Mouse (Mus musculus) ES-CJ7 (cell line): ENCODE measurements around the gene Ap1b1.
A peak's percentile ranks its signal among the peaks of the same experiment; 100 is the strongest.

Experiments
- DNase-seq: peaks from one replicate; pipeline ENCODE4 v3.0.0; 2011; ENCODE audit warnings: low read depth, low spot score

The Ap1b1 gene

DNA sequence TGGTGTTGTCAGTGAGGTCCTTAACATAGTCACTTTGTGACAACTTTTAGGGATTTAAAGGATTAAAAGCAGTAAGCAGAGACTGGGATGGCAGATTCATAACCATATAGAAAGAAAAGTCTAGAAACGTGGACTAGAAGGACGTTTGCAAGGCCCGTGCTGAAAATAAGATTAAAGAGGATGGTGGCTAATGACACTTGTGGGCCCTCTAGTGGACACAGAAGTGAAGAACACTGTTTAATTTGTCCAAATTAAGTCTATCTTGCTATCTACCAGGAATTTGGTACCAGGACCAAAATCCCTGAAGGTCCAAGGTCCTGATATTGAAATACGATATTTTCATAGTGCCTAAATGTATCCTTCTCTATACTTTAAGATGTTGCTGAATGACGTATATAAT lies 2.4 kb upstream of the Ap1b1 start:
- peak; percentile 64 for DNase-seq

DNA sequence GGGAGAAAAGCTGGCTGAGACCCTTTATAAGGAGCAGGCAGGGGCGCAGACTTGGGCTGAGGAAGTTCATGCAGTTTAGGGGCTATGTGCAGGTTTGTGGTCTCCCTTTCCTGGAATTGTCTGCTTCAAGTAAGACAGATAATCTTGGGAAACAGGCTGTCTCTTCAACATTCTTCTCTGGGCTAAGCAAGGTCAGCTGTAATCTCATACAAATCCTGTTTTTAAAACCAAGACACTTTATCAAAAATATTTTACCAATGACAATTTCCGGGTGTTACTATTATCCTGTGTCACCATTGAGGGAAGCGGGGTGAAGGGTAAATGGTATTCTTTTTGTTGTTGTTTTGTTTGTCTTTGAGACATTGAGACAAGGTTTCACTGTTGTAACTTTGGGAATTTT lies 1.8 kb upstream of the Ap1b1 start:
- no peak for DNase-seq

DNA sequence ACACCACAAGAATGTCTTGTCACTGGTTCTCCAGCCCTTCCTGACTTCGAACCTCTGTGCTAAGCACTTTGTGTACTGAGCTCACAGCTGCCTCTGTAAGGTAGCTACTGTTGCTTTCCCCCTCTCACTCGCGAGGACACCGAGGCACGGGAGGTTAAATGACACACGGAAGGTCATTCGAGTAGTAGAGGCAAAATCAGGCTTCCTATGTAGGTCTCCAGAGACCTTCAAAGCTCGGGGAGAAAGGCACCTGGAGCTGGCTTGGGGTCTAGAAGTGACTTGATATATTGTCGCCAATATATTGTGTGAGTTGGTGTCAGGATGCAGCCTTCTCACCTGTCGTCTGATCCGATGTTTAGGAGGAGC lies 846 bp downstream of the Ap1b1 start:
- no peak for DNase-seq

DNA sequence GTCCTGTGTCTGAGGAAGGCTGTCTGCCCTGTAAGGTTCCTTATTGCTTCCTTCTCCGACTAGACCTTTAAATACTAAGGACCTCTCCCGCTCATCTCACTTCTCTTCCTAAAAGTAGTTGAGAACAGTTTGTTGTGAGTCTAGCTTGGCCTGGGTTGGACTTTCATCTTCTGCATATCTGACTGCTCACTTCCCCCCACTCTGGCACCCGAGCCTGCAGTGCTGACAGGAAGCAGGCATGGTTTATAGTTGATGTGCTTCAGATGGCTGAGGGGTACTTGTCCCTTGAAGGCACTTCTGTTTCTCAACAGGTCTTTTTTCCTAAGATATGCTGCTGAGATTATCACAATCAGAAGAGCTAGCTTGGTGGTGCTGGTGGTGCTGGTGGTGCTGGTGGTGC lies 2.6 kb downstream of the Ap1b1 start:
- no peak for DNase-seq

DNA sequence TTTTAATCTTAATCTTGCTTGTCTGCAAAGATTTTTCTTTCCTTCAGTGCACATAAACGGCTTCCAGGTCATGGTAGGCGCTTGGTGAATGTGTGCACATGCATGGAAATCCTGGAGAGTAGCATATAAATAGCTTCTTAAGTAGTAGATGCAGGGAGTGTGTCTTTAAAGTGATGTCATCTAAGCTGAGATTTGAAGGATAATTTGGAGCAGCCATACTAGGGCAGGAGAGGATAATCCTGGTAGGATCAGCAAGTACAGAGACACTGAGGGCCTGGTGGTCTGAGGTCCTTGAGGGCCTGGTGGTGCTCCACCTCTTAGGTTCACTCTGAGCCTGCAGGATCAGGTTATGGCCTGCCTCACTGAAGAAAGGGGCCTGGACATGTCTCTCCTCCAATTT lies 5.8 kb downstream of the Ap1b1 start:
- no peak for DNase-seq

DNA sequence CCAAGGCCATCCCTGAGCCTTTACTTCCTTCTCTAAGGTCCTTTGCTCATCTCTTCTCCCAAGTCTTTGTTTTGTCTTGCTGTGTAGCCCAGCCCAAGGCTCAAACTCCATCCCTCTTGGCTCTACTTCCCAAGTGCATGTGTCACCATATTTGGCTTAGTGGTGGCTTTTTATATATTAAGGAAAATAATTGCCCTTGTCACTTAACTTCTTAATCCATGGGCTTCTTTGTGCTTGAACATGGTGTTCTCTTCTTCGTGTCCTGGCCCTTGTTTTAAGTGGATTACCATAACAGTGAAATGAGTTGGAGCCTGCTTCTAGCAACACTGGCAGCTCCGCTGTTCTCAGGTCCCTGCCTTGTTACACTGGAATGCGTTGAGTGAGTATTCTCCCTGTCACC lies 9.1 kb downstream of the Ap1b1 start:
- DNase-seq, result no peak

DNA sequence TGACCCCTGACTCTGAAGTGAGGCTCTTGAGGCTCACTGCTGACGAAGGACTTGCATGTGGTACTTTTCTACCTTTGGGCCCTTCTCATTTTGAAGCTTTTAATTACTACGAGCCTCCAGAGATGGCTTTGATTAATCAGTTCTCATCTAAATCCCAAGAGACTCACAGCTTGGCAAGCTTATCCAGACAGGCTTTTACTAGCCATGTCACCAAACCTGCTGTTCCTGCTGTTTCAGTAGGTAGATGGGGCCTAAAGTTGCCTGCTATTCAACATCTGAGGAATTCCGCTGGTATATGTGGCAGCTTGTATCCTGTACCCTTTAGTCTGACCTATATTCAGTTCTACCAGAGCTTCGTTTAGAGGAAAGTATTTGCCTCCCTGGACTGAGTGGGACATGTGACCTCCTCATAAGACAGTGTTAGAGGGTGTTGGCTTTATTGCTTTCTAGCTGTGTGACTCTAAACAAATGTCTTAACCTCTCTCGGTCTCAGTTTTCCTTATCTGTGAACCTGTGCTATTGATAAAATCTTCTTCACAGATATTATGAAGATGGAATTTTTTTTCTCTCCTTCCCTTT lies 10.1 kb downstream of the Ap1b1 start:
- DNase-seq, result no peak

DNA sequence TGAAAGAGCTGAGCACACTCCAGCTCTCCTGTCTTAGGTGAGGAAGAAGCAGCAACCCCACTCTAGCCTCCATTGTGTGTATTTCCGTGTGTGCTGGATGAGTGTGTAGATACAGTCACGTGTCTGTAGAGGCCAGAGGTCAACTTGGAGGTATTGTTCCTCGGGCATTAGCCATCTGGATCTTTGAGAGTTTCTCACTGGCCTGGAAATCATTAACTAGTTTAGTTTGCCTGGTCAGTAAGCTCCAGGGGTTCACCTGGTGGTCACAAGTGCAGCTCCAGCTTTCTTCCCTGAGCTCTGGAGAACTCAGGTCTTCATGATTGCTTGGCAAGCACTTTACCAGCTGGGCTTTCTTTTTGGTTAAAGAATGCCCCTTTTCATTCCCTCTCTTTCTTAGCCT lies 11.7 kb downstream of the Ap1b1 start:
- no peak for DNase-seq

DNA sequence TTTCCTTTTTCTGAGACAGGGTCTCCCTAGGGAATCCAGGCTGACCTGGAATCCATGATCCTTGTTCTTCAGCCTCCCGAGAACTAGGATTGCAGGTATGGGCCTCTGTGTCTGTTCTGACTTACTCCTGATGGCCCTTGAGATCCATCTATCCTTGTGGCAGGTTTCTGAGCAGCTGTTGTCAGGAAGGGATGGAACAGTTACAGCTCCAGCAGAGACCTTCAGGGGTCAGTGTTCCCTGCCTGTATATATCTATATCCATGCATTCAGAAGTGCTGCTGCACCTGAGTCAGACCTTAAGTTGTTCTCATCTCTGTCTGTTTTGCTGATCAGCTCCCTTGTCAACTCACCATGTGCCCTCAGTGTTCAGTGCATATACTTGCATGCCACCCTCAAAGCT lies 12.1 kb downstream of the Ap1b1 start:
- DNase-seq, result no peak

DNA sequence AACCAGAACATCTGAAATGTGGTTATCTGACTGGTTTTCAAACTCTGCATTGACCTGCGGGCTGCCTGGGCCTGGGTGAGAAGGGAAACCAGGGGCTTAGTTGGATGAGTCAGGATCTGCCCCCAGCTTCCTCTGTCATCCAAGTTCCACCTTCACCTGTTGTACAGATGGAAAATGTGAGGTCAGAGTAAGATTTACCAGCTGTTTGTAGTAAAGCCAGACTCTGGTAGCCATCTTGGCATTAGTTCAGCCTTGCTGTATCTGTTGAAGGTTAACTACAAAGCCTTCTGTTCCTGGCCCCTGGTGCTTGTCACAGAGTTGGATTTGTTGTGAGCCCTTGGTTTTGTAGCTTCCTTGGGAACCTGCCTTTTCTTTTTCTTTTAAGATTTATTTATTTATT lies 13.6 kb downstream of the Ap1b1 start:
- no peak for DNase-seq

DNA sequence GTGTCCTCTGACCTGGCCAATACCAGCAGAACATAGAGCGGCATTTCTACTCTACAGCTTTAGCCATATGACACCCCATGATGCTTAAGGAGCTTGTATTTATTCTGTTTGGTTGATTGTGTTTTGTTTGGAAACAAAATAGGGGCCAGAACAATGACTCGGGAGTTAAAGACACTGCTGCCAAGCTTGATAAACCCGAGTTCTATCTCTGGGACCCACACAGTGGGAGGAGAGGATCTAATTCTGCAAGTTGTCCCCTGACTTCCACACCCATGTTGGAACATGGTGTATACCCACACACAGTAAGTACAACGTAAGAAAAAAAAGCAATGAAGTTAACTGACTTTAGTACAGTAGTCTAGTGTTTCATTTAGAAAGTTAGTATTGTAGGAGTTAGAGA lies 16.2 kb downstream of the Ap1b1 start:
- no peak for DNase-seq

DNA sequence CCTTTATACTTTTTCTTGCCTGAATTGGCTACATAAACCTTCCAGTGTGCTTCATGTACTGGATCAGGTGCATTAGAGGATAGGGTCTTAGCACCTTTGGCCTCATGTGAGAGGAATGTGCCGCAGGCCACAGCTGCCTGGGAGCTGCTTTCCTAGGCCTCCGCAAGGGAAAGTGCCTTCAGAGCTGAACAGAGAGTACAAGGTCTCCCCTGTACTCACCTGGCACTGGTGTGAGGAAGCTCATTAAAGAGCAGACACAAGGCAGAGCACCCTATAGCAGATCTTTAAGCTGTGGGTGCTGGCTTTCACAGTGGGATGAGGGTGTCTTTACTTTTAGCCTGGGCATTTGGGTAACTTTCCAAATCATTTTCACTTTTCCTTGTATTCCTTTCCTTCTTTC lies 18.9 kb downstream of the Ap1b1 start:
- DNase-seq, result no peak

DNA sequence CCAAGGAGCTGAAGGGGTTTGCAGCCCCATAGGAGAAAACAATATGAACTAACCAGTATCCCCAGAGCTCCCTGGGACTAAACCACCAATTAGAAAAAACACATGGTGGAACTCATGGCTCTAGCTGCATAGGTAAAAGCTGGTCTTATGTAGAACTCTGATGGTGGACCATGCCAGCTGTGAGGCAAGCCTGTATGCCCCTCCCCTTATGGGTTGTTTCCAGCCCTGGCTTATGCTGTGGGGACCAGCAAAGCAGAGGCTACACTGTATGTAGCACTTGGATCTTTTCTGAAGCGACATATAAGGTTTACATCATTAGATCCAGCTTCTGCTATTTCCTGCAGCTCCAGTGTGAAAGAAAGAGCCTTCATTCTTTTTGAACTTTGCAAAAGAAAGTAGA lies 20.6 kb downstream of the Ap1b1 start:
- no peak for DNase-seq

DNA sequence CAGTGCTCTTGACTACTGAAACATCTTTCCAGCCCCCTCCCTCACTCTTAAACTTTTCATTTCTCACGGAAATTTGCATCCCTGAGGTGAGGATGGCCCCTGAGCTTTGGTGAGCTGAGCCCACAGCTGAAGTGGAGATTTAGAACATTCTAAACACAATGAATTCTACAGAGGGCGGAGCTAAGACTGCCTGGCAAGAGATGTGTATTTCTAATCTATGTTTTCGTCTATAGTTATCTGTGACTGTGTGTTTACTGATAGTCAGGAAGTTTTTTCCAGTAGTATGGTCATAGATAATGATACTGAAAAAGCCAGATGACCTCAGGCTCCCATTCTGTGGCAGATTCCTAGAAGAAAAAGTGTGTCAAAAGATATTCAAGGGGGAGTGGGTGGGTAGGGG lies 22.2 kb downstream of the Ap1b1 start:
- no peak for DNase-seq

DNA sequence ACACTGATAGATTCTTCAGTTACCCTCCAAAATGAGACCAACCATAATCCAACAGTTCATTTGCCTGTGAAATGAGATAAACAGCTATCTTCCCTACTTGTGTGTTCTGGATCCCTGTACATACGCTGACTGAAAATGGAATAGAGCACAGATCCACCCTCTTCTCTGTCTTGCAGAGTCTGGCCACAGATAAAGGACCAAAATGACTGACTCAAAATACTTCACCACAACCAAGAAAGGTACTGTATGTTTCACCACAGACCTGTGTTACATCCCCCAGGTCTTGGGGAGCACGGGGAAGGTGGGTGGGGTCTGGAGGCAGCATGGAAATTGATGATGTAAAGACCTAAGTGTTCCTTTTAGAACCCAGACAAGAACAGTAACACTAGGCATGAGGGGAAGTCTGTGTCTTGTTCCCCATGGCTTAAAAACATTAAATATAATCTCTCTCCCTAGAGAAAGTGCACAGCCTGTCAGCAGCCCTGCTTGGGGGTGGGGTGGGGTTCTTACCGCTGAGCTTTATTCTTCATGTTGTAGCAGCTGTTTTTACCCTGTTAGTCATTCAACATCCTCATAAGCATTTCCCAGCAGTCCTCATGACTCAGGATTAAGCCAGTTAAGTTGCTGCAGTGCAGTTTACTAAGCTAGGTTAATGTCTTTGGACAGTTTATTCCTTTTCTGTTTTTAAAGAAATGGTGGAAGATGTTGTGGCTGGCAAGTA lies 22.9 kb downstream of the Ap1b1 start:
- DNase-seq, result no peak

DNA sequence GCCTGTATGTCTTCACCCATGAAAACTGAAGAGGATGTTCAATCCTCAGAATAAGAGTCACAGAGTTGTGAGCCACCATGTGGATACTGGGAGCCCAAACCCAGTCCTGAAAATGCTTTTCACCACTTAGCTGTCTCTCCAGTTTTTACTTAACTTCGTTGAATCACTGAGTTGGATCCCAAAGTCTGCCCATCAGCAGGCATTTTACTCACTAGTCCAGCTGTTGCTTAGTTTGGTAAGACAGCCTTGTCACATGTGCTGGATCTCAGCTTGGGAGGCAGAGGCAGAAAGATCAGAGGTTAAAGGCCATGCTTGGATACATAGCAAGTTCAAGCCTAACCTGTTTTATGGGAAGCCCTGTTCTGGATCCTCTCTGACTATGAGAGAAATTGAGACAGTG lies 23.6 kb downstream of the Ap1b1 start:
- DNase-seq, result no peak

DNA sequence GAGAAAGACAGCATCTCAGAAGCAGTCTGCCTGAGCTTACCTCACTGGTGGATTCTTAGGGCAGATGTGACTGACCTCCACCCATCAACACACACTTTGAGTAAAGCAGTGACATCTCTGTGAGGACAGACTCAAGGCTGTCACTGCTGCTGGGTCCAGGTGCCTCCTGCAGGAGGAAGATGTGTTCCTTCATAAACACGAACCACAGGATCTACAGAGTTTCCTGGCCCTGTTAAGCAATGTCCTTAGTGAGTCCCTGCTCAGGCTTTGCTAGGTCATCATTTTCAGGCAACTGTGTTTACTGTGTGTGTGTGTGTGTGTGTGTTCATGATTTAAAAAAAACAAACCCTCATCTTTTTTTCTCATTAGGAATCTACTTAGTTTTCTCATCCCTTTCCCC lies 24.9 kb downstream of the Ap1b1 start:
- no peak for DNase-seq

DNA sequence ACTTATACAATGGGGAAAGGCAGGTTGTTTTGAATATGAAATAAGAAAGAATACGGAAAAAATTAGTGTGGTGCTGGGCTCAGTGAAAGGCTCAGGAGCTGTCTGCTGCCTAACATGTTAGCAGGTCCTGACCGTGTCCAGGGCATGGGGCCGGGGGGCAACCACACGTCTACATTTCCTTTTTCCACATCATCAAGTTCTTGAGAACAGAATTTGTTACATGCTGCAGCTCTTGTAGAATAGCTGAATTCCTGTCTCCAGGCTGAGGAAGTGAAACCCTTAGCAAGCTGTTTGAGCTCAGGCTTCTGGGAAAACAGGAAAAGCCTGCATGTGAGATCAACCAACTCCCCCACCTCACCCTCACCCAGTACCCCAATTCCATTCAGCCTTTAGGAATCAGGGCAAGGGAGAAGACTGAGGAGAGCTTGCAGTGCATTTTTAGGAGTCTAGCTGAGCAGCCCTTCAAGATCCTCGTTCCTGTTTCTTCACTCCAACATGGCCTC lies 25.6 kb downstream of the Ap1b1 start:
- DNase-seq, result no peak

DNA sequence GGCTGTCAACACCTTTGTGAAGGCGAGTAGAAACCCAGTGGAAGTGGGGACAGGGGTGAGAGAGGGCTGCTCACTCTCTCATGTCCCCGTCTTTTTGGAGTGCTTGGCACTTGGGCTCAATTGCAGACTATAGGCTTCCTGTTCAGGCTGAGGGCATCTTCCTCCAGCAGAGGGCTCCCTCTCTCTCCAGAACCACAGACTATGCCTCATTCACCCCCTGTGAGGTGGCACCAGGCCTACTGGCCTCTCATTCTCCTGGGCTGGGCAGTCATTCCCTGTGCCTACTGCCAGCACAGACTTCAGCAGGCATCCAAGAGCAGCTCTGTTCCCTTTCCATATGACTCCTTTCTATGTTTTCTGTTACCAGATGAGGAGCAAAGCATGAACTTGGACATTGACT lies 29.1 kb downstream of the Ap1b1 start:
- peak; percentile 32 for DNase-seq

DNA sequence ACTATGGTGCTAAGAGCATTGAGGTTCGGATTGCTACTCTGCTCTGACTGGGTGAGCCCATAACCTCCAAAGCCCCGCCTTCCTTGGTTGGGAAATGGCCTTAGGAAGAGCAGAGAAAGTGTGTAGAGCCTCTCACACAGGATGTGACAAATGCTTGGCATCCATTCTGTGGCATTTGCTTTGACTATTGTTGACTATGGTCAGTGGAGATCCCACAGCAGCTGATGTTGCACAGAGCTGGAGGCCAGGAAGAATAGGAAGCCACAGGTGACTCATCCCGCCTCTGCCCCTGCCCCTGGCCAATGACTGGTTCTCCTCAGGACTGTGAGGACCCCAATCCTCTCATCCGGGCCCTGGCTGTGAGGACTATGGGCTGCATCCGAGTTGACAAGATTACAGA lies 29.7 kb downstream of the Ap1b1 start:
- DNase-seq, result no peak

DNA sequence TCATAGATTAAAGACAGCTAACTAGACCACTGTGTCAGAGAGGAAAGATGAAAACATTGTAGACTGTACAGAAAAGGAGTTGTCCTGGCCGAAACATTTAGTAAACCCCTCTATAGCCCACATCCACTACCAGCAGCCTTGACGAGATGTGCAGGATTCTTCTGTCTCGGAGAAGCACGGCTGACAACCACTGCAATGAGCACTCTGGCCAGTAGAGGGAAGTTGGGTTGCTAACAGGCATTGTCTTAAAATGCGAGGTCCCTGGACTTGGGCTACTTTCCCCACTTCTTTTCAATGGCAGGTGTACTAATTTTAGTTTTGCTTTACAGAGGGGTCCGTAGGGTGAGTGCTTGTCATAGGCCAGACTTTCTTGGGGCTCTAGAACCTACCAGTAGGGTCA lies 30.9 kb downstream of the Ap1b1 start:
- DNase-seq, result peak; percentile 50

DNA sequence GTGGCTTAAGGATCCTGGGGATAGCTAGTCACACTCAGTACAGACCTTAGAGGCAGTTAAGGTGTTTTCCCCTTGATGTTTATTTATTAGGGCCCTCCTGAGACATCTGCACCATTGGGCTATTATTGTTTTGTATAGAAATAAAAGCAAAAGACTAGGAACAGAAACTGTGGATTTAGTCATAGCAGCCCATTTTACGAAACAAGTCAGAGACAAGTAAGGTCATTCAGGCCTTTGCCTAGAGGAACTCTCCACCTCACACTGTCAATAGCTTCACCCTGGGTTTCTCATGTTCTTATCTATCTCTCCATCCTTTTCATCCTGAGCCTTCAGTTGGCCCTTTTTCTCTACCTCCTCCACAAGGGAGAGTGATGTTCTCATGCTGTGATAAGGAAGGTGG lies 38.5 kb downstream of the Ap1b1 start:
- no peak for DNase-seq

DNA sequence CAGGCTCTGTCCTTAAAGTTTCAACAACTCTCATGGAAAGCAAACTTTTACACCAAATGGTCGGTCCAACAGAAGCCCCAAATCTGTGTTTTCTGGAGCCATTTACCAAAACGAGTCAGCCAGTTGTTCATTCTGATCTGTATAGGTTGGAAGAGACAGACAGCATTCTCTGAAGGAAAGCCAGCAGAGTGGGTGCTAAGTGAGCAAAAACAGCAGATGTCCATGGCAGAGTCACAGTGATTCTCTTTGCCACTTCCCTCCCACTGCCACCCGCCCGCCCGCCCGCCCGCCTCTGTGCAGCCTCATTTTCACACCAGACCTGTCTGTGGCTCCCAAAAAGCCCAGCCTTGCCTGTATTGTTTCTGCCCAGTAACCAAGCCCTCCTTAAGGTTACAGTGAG lies 41.6 kb downstream of the Ap1b1 start:
- DNase-seq, result no peak

DNA sequence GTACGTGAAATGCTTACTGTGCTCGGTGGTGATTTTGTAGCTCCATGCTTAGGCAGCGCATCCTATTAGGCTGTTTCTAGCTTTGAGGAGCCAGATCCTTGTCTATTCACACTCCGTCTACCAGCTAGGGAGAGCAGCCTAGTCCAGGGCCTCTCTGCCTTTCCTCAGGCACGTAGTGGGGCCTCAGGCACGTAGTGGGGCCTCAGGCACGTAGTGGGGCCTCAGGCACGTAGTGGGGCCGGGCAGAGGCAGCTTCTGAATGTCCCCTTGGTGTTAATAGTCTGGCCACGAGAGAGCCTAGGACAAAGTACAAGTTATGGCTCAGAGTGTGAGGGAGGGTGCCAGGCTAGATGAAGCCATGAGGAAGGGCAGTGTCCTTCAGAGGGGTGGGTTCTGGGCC lies 46.1 kb downstream of the Ap1b1 start:
- DNase-seq, result no peak
